ENCODE assay signal across 15 mouse cellular contexts in genomic region chr5:92144954-92145708, GRCm38 (mm10). TPM values are rescaled to one million over a fixed set of nuclear protein-coding genes. Genes with fewer than 3 reads are reported as not detected.
DNase-seq lines count a peak whose midpoint lies in the region; ATAC-seq and TF ChIP-seq lines count a peak whose summit lies in the region.
"Had no signal": no experiment of that assay in that cellular context is flagged by ENCODE, and none has a peak within 500 bp of the region (broad histone marks: within the 10 kb centered on the region; RNA-seq: fewer than 3 reads in every experiment).

No protein-coding gene starts in this region.

- ATAC-seq in heart, embryonic 14.5 days (ENCODE audit: insufficient number of reproducible peaks, insufficient read depth, low FRiP score, low read depth) = no peak
- ATAC-seq in heart, embryonic 12.5 days (ENCODE audit: insufficient number of reproducible peaks, low FRiP score) = no peak
- ATAC-seq in intestine, postnatal 0 days = peak; percentile 34; the same call in 1 of the 2 replicates
- 0 out of 2 replicates have a peak, but pooled peaks have one; percentile 33 for ATAC-seq in monocyte, adult 5-6 weeks (replicated peaks; ENCODE audit: insufficient number of reproducible peaks, low FRiP score, low TSS enrichment, poor library complexity, severe bottlenecking)
- ATAC-seq: CD4-positive, CD25-positive, alpha-beta regulatory T cell, adult 4 months; forebrain, embryonic 16.5 days; midbrain, embryonic 15.5 days had no signal

- no peak overlapping the region for H3K4me3 ChIP-seq in heart, embryonic 14.5 days (ENCODE audit: control insufficient read depth in 1 of 2, insufficient read depth in 1 of 2, low read depth in 1 of 2, low read length in 2 of 2)
- H3K4me3 ChIP-seq in heart, embryonic 12.5 days = no peak overlapping the region
- no peak overlapping the region for H3K4me3 ChIP-seq in CH12.LX (replicated peaks in 1 of 3; ENCODE audit: low read depth in 2 of 3, low read length in 2 of 3, poor library complexity in 1 of 3)
- H3K4me3 ChIP-seq in intestine, postnatal 0 days (ENCODE audit: low read depth, low read length) = no peak overlapping the region
- H3K4me3 ChIP-seq: midbrain, embryonic 15.5 days; neural tube, embryonic 12.5 days had no signal

- DNase-seq in CH12.LX (ENCODE audit: extremely low read depth) = peak; percentile 31
- DNase-seq in gastrocnemius, postnatal 25 days = no peak
- DNase-seq in right cerebral cortex, adult 18-20 months = no peak
- DNase-seq: cerebellum, adult 9-10 months; embryo, embryonic 11 days; kidney, postnatal 36 days; thymus, postnatal 36 days had no signal

- dilution Hi-C loops in CH12.LX (cut with MboI; ENCODE audit: extremely low pct_ligation_motif_present, extremely low pct_unique_long_range_greater_than_20kb, low sequenced_read_pairs) = no loop called here

- no peak overlapping the region for H3K4me2 ChIP-seq in heart, embryonic 14.5 days (ENCODE audit: low read length)
- no peak overlapping the region for H3K4me2 ChIP-seq in heart, embryonic 12.5 days
- H3K4me2 ChIP-seq in CH12.LX (ENCODE audit: insufficient read depth, low read depth, poor library complexity, severe bottlenecking) = no peak overlapping the region
- no peak overlapping the region for H3K4me2 ChIP-seq in intestine, postnatal 0 days (replicated peaks; ENCODE audit: low read depth)
- H3K4me2 ChIP-seq: midbrain, embryonic 15.5 days; neural tube, embryonic 12.5 days had no signal

- peak overlapping the region; percentile 4 to 12; a peak in 2 of 4 replicates for H3K27ac ChIP-seq in heart, embryonic 14.5 days (replicated peaks in 1 of 2; ENCODE audit: control insufficient read depth in 1 of 2, insufficient read depth in 1 of 2, low read depth in 2 of 2, low read length in 2 of 2)
- no peak overlapping the region for H3K27ac ChIP-seq in heart, embryonic 12.5 days (ENCODE audit: poor library complexity, severe bottlenecking)
- H3K27ac ChIP-seq in CH12.LX (ENCODE audit: insufficient read depth, low read depth) = no peak overlapping the region
- H3K27ac ChIP-seq in intestine, postnatal 0 days (ENCODE audit: low read depth, low read length) = no peak overlapping the region
- H3K27ac ChIP-seq: midbrain, embryonic 15.5 days; neural tube, embryonic 12.5 days had no signal

- H3K9me3 ChIP-seq in heart, embryonic 14.5 days (ENCODE audit: control insufficient read depth, low read length) = no peaks in the 10 kb centered on the region
- H3K9me3 ChIP-seq in heart, embryonic 12.5 days (replicated peaks) = no peaks in the 10 kb centered on the region
- no peaks in the 10 kb centered on the region for H3K9me3 ChIP-seq in CH12.LX (replicated peaks; ENCODE audit: low read length)
- H3K9me3 ChIP-seq in intestine, postnatal 0 days (ENCODE audit: control insufficient read depth) = no peaks in the 10 kb centered on the region
- H3K9me3 ChIP-seq: midbrain, embryonic 15.5 days; neural tube, embryonic 12.5 days had no signal

- peaks cover 51% of the 10 kb centered on the region for H3K79me2 ChIP-seq in CH12.LX (replicated peaks; ENCODE audit: control insufficient read depth, extremely low read depth, insufficient read depth, poor library complexity, severe bottlenecking)

- no peaks in the 10 kb centered on the region for H3K27me3 ChIP-seq in heart, embryonic 14.5 days (ENCODE audit: control insufficient read depth, insufficient read depth, low read length)
- no peaks in the 10 kb centered on the region for H3K27me3 ChIP-seq in heart, embryonic 12.5 days (replicated peaks)
- H3K27me3 ChIP-seq in CH12.LX (replicated peaks) = no peaks in the 10 kb centered on the region
- H3K27me3 ChIP-seq in intestine, postnatal 0 days (replicated peaks; ENCODE audit: control insufficient read depth, insufficient read depth, low read length) = no peaks in the 10 kb centered on the region
- H3K27me3 ChIP-seq: midbrain, embryonic 15.5 days; neural tube, embryonic 12.5 days had no signal

- in situ Hi-C loops in CH12.LX (cut with MboI; ENCODE audit: low pct_ligation_motif_present, low pct_unique_long_range_greater_than_20kb, low sequenced_read_pairs) = no loop called here

- H3K9ac ChIP-seq in heart, embryonic 14.5 days (ENCODE audit: low read length) = no peak overlapping the region
- no peak overlapping the region for H3K9ac ChIP-seq in heart, embryonic 12.5 days
- no peak overlapping the region for H3K9ac ChIP-seq in CH12.LX (ENCODE audit: insufficient read depth, low read depth)
- no peak overlapping the region for H3K9ac ChIP-seq in intestine, postnatal 0 days (ENCODE audit: low read depth, low read length)
- H3K9ac ChIP-seq: midbrain, embryonic 15.5 days; neural tube, embryonic 12.5 days had no signal

- TF ChIP-seq EP300 in CH12.LX (IDR thresholded peaks at IDR 0.05; ENCODE audit: low read length) = peak; percentile 28; the same call in 1 of the 2 replicates

- no peak for TF ChIP-seq POLR2A in CH12.LX (IDR thresholded peaks at IDR 0.05; ENCODE audit: low read depth, low read length)

- TF ChIP-seq RAD21 in CH12.LX (IDR thresholded peaks at IDR 0.05; ENCODE audit: low read depth, low read length) = no peak

- TF ChIP-seq CTCF in CH12.LX (conservative IDR thresholded peaks at IDR 0.05 in 1 of 2, IDR thresholded peaks at IDR 0.05 in 1 of 2; ENCODE audit: low read depth in 2 of 2, low read length in 2 of 2) = no peak
- no peak for TF ChIP-seq CTCF in intestine, postnatal 0 days (IDR thresholded peaks at IDR 0.05; ENCODE audit: low read depth)

- peaks cover 8 to 38% of the 10 kb centered on the region in 2 experiments for H3K4me1 ChIP-seq in heart, embryonic 14.5 days (ENCODE audit: control insufficient read depth in 2 of 2, insufficient read depth in 2 of 2, low read length in 2 of 2)
- H3K4me1 ChIP-seq in heart, embryonic 12.5 days (replicated peaks) = peaks cover 39% of the 10 kb centered on the region
- peaks cover 5 to 42% of the 10 kb centered on the region in 2 experiments for H3K4me1 ChIP-seq in CH12.LX (ENCODE audit: control insufficient read depth in 1 of 2, insufficient read depth in 2 of 2)
- H3K4me1 ChIP-seq in intestine, postnatal 0 days (replicated peaks; ENCODE audit: control insufficient read depth, insufficient read depth, low read length) = 0 out of 2 replicates have a peak, but pooled peaks cover 3% of the 10 kb centered on the region
- H3K4me1 ChIP-seq: midbrain, embryonic 15.5 days; neural tube, embryonic 12.5 days had no signal

- peaks cover 6% of the 10 kb centered on the region; the same call in 1 of the 2 replicates for H3K36me3 ChIP-seq in heart, embryonic 14.5 days (ENCODE audit: control insufficient read depth, insufficient read depth, low read length)
- H3K36me3 ChIP-seq in heart, embryonic 12.5 days = peaks cover 9% of the 10 kb centered on the region
- H3K36me3 ChIP-seq in CH12.LX (replicated peaks in 1 of 2; ENCODE audit: control insufficient read depth in 1 of 2, insufficient read depth in 1 of 2, low read length in 1 of 2) = peaks cover 2 to 33% of the 10 kb centered on the region in 2 experiments
- no peaks in the 10 kb centered on the region for H3K36me3 ChIP-seq in intestine, postnatal 0 days (ENCODE audit: control insufficient read depth, insufficient read depth)
- H3K36me3 ChIP-seq: midbrain, embryonic 15.5 days; neural tube, embryonic 12.5 days had no signal

- WGBS in heart, embryonic 14.5 days = 81% methylated on average over 7 of the region's 7 CpGs
- 83% methylated on average over 7 of the region's 7 CpGs for WGBS in heart, embryonic 12.5 days
- WGBS in intestine, postnatal 0 days = 56% methylated on average over 7 of the region's 7 CpGs

TF ChIP-seq in CH12.LX, 34 proteins besides CTCF, POLR2A, EP300 and RAD21:
- TF ChIP-seq USF1 (IDR thresholded peaks at IDR 0.05; ENCODE audit: low read depth, low read length) = no peak
- peak; percentile 52; the same call in 1 of the 2 replicates for TF ChIP-seq IRF4 (IDR thresholded peaks at IDR 0.05; ENCODE audit: low read depth, low read length)
TF ChIP-seq in CH12.LX: peak in this region for 1.

RNA-seq across cellular contexts. Expression of gene Uso1, which starts 7.4 kb away (rescaled TPM):
- 21.3 and 22.9 TPM in 2 replicates for polyA plus RNA-seq in heart, embryonic 14.5 days (2014; fragmentation: Nextera tagmentation; extraction: Ambion mirVana)
- 39.9 and 41.9 TPM in 2 replicates for polyA plus RNA-seq in heart, embryonic 12.5 days (2016; fragmentation: Nextera tagmentation; extraction: Ambion mirVana)
- 20.9 and 22.7 TPM in 2 replicates for total RNA-seq in CH12.LX (2012; rRNA removed)
- total RNA-seq in CH12.LX (2014; rRNA removed) = 16.9 and 19.9 TPM in 2 replicates
- 55.6 and 63.7 TPM in 2 replicates for polyA plus RNA-seq in CH12.LX (2012; ENCODE audit: insufficient read length, low read depth)
- 61.5 and 68.8 TPM in 2 replicates for polyA plus RNA-seq in intestine, postnatal 0 days (2015; fragmentation: Nextera tagmentation; extraction: Ambion mirVana)
- total RNA-seq in monocyte, adult 5-6 weeks (2017) = 16.5 to 45.5 TPM (median 28.5 TPM) in 3 replicates
- total RNA-seq in gastrocnemius, postnatal 25 days (2021) = 10 to 100 TPM; 56.6 to 58.4 TPM

Comparison
In these comparisons a context has a peak if more than half of its experiments do, and no peak if none do; other contexts are left out.
1. H3K27ac ChIP-seq: peak in heart, embryonic 14.5 days (2 of 2); none in heart, embryonic 12.5 days (single experiment), CH12.LX (single experiment) and intestine, postnatal 0 days (single experiment).
2. ATAC-seq: peak in intestine, postnatal 0 days (single experiment) and monocyte, adult 5-6 weeks (single experiment); none in heart, embryonic 14.5 days (single experiment) and heart, embryonic 12.5 days (single experiment).